Mouse (Mus musculus) lung, postnatal 14 days (tissue): Measurements from ENCODE around the gene Mapk8ip2.

ENCODE experiments used
- DNase-seq: peaks from one replicate; pipeline ENCODE4 v3.0.0; 2021

The Mapk8ip2 gene

DNA sequence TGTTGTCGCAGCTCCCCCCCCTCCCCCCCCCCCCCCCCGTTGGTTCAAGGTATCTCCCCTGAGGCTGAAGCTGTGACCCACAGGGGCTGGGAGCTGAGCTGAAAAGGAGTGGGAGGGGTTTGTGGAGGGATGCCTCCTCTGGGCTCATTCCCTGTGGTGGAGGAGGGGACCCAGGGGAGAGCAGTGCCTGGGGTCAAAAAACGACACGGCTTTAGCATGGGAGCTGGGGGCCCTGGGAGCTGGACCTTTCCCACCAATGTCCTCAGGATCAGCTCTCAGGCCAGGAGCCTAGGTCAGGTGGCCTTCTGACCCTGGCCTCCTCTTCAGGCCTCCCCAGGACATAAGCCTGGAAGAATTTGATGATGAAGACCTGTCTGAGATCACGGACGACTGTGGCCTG lies 1.1 kb downstream of the Mapk8ip2 start:
- DNase-seq: no peak

DNA sequence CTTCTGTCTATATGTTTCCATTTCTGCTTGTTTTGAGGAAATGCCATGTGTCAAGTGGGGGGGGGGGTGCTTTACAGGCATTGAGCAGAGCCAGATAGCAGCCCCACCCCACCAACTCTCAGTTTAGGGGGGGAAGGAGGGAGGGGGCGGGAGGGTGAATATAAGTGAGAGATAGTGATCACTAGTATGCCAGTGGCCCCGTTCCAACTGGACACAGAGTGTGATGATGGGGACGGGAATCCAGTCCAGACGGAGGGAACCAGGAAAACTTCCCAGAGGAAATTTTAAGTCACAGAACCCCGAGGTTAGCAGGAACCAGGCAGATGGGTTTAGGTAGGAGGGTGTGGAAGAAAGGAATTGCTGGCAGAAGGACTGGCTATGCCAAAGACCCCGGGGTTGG lies 1.9 kb downstream of the Mapk8ip2 start:
- no peak for DNase-seq

GRCm38 (mm10) chr15:89458942-89459341 lies 5.2 kb downstream of the Mapk8ip2 start:
- no peak for DNase-seq

GRCm38 (mm10) chr15:89459821-89460220 lies 6.1 kb downstream of the Mapk8ip2 start:
- no peak for DNase-seq

GRCm38 (mm10) chr15:89460298-89460697 lies 6.6 kb downstream of the Mapk8ip2 start:
- DNase-seq: no peak

DNA sequence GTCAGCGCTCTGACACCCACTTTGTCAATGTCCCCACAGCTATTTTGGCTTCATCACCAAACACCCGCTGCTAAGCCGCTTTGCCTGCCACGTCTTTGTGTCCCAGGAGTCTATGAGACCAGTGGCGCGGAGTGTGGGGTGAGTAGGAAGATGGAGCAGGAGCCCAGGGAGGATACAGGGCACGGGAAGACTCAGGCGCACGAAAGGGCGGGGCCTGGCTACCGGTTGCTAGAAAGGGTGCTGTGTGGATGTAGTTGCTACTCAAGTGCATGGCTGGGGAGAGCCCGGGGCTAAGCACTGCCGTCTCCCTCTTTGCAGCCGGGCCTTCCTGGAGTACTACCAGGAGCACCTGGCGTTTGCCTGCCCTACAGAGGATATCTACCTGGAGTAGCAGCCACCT lies 7.6 kb downstream of the Mapk8ip2 start:
- no peak for DNase-seq

DNA sequence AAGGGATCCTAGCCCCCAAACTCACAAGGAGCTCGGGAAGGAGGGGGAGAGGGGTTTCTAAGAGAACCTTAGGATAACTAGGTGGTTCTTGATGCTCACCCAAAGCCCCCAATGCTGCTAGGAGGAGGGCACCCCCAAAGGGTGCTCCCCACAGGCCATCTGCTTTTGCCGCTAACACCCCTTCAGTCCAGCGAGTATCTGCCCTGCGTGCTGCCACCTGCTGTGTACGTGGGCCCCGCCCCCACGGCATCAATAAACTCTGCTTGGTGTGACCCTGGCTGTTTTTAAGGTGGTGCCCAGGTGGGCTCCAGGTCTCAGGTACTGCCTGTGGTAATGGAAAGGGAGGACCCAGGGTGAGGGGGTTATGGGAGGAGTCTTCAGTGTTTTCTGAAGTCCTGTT lies 8.5 kb downstream of the Mapk8ip2 start:
- no peak for DNase-seq

- peak; percentile 41 for DNase-seq
Observed at GRCm38 (mm10) chr15:89463334-89464235, 9.9 kb downstream of the Mapk8ip2 start.

DNA sequence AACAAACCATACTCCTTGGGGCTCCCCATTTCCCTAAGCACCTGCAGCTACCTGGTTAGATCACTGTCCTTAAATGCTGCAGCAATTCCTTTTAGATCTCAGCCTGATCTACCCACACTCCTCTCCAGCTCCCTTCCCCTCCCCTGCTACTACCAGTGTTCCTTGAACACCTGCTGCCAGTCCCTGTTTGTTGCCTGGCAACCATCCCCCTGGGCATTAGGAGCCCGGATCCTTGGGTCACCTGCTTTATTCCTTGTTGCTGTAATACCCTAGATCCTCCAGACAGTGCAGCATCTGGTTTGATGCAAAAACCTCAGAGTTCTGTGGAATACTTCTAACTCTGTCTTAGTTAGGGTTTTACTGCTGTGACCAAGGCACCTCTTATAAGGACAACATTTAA lies 11.3 kb downstream of the Mapk8ip2 start:
- DNase-seq: no peak

DNA sequence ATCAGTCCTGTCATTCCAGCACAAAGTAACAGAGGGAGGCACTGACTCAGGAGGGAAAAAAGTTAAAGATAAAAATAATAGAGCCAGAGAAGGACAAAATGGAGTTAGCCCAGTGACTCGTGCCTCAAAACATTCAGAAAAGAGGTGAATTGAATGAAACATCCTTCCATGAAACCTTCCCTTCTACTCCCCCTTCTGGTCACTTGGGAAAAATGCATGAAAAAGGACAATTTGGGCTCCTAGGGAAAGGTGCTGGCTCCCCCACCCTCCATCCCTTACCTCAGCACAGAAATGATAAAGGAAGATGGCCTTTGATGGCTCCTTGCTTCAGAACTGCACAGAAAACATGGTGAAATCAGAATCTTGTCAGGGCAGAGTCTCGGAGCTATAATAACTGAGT lies 14.9 kb downstream of the Mapk8ip2 start:
- no peak for DNase-seq

DNA sequence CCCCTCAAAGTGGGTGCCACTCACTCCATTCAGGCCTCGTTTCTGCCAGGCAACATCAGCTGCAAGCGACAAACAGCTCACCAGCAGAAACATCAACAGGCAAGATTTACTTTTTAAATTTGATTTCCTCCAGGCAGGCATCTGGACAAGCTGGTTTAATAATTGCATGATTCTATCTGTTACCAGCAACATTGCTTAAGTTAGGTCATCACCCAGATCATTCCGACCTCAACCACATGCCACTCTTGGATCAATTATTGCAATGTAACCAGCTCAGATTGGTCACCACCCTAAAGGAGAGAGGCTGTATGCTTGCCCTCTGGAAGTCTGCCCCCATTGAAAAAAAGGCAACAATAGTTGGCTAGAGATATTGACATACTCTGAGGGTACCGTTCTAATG lies 17.8 kb downstream of the Mapk8ip2 start:
- no peak for DNase-seq

DNA sequence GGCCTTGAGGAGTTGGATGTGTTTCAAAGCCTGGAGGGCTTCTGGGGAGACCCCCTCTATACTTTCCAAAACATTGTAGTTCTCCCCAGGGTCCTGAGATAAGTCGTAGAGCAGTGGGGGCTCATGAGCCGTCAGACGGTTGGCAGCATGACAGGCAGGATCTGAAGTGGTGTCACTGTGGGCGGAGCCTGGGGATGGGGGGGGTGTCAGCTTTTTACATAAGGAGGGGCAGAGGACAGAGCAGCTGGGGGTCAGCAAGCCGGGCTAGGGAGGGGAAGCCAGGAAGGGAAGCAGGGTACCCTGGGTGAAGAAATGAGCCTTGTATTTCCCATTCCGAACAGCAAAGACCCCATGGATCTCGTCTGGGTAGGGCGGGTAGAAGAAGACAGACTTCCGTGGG lies 19.7 kb downstream of the Mapk8ip2 start:
- no peak for DNase-seq

DNA sequence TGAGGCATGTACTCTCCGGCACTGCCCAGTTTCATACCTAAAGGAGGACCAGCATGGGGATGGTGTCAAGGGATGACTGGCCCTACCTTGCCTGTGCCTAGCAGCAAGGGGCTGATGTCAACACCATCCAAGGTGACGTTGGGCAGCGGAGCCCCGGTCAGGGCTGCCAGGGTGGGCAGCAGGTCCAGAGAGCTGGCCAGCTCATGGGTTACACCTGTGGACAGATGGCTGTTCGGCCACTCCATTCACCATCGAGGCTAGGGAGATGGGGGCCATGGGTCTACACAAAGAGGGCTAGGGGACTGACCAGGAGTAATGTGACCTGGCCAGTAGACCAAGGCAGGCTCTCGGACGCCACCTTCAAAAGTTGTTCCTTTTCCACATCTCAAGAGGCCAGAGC lies 20.2 kb downstream of the Mapk8ip2 start:
- no peak for DNase-seq

GRCm38 (mm10) chr15:89474596-89475292 lies 21.0 kb downstream of the Mapk8ip2 start:
- no peak for DNase-seq

- DNase-seq: no peak
Observed at GRCm38 (mm10) chr15:89475293-89475600, 21.5 kb downstream of the Mapk8ip2 start.

- peak; percentile 95 for DNase-seq
Observed at GRCm38 (mm10) chr15:89475611-89476474, 22.1 kb downstream of the Mapk8ip2 start.

DNA sequence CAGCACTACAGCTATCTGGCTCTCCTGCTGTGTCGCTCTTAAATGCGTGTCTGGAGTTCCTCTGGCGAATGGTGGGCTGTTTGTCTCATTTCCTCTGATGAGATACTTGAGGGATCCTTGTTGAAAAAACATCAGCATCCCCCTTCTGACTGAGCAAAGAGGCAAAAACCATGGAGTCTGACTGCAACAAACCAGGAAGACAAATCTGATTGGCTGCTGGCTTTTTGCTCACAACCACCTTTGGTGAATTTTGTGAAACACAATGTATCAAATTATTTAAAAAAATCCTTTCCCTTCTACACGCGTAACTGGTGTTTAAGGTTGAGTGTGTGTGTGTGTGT lies 22.7 kb downstream of the Mapk8ip2 start:
- no peak for DNase-seq

DNA sequence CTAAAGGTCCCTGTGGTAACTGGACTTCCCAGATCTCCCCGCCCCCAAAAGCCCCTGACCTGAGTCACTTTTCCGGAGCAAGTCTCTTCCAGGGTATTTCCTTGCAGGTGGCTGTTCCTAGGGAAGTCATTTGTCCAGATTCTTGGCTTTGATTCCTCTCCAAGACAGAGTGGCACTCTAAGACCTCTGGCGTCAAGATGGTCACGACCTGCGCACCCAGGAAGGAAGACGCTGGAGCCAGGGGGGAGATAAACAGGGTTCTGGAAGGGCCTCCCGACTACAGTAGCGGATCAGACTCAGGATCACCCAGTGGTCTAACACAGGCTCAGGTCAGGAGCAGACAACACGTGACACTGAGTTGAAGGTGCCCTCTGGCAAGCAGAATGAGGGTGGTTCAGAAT lies 23.4 kb downstream of the Mapk8ip2 start, which contains the start of gene Arsa:
Arsa (minus strand) TSS at position 335 of the 401 bp plus-strand sequence.
- peak; percentile 19 for DNase-seq

GRCm38 (mm10) chr15:89477806-89478205 lies 24.1 kb downstream of the Mapk8ip2 start:
- DNase-seq: no peak

GRCm38 (mm10) chr15:89478622-89479021 lies 24.9 kb downstream of the Mapk8ip2 start:
- DNase-seq: no peak

- DNase-seq: peak; percentile 41
Observed at GRCm38 (mm10) chr15:89480584-89480983, 26.9 kb downstream of the Mapk8ip2 start.

- DNase-seq: no peak
Observed at GRCm38 (mm10) chr15:89488182-89488581, 34.5 kb downstream of the Mapk8ip2 start.

DNA sequence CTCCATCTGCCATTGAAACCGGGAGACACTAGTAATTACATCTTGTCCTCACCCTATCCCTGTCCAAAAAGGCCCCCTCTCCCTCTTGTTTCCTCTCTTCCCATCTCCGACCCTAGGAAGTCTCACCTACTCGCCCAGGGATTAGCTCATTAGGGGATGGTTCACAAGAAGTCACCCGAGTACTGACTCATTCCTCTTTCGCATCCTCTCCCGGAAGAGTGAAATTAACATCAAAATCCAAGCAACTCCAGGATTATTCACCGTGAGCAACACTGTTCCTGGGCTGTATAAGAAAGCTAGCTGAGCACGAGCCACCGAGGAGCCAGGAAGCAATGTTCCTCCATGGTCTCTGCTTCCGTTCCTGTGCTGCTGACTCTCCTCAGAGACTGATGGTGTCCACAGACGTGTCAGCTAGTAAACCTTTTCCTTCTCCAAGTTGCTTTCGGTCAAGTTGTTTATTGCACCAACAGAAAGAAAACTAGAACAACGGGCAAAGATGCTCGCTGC lies 35.0 kb downstream of the Mapk8ip2 start:
- no peak for DNase-seq
